Mouse (Mus musculus): ENCODE results near the gene Kat6b.

- TF ChIP-seq POLR2A (IDR thresholded peaks at IDR 0.05; ENCODE audit: borderline replicate concordance, control insufficient read depth, low read depth, low read length) = no peak
- no peak for TF ChIP-seq CTCF (IDR thresholded peaks at IDR 0.05; ENCODE audit: control insufficient read depth, insufficient read depth, low read length)
Measured at GRCm38 (mm10) chr14:21552958-21553357, 71.7 kb downstream of the Kat6b start.

Measured in bone marrow, adult 2 months (tissue).